Mouse (Mus musculus): Measurements from ENCODE around the gene Men1. TPM values are rescaled to one million over a fixed set of nuclear protein-coding genes. Genes with fewer than 3 reads are reported as not detected.
"Not testable (repeated sequence)": the region's sequence is repeated elsewhere in the genome, so short reads cannot be mapped to it uniquely, and the experiment has no call there.

Men1 gene
- polyA plus RNA-seq (2012; rRNA removed) = 84.1 and 85.5 TPM in 2 replicates

GRCm38 (mm10) chr19:6334673-6335457 is at the start of gene Men1:
Gene Men1, plus strand, starts transcription at chr19:6334979.
- Histone ChIP-seq H3K4me1 (ENCODE audit: control insufficient read depth, insufficient read depth, low read length) (peaks cover 12% of the 10 kb centered on the region), H3K27me3 (ENCODE audit: control insufficient read depth, insufficient read depth, low read length) (no peaks in the 10 kb centered on the region), H3K27ac (ENCODE audit: insufficient read depth, low read length) (peak within 1 kb of the TSS; percentile 53), H3K4me3 (replicated peaks; ENCODE audit: insufficient read depth, low read depth, low read length) (peak within 1 kb of the TSS; percentile 68)
- WGBS = under 1% methylated on average over 41 of the region's 43 CpGs
- 0 out of 2 replicates have a peak, but pooled peaks have one; percentile 14 for TF ChIP-seq CTCF (IDR thresholded peaks at IDR 0.05; ENCODE audit: borderline replicate concordance, insufficient read depth, low read depth, low read length)
- peak; percentile 48; the same call in 1 of the 2 replicates for TF ChIP-seq POLR2A (IDR thresholded peaks at IDR 0.05; ENCODE audit: borderline replicate concordance, insufficient read depth, low read length)
- peak; percentile 93 to 97 for DNase-seq

- WGBS = 50% methylated on average over 8 of the region's 8 CpGs
- Histone ChIP-seq H3K27ac (ENCODE audit: insufficient read depth, low read length) (peak overlapping the region; percentile 80), H3K4me1 (ENCODE audit: control insufficient read depth, insufficient read depth, low read length) (peaks cover 75% of the 10 kb centered on the region), H3K4me3 (replicated peaks; ENCODE audit: insufficient read depth, low read depth, low read length) (no peak overlapping the region), H3K27me3 (ENCODE audit: control insufficient read depth, insufficient read depth, low read length) (no peaks in the 10 kb centered on the region)
- DNase-seq = no peak
- TF ChIP-seq CTCF (IDR thresholded peaks at IDR 0.05; ENCODE audit: borderline replicate concordance, insufficient read depth, low read depth, low read length) = no peak
- TF ChIP-seq POLR2A (IDR thresholded peaks at IDR 0.05; ENCODE audit: borderline replicate concordance, insufficient read depth, low read length) = no peak
Measured at GRCm38 (mm10) chr19:6285226-6285625, 49.6 kb upstream of the Men1 start.

- peak in 1 of 2 experiments; percentile 42 for DNase-seq
- Histone ChIP-seq H3K4me1 (ENCODE audit: control insufficient read depth, insufficient read depth, low read length) (peaks cover 72% of the 10 kb centered on the region), H3K4me3 (replicated peaks; ENCODE audit: insufficient read depth, low read depth, low read length) (no peak overlapping the region), H3K27ac (ENCODE audit: insufficient read depth, low read length) (peak overlapping the region; percentile 80), H3K27me3 (ENCODE audit: control insufficient read depth, insufficient read depth, low read length) (no peaks in the 10 kb centered on the region)
- TF ChIP-seq CTCF (IDR thresholded peaks at IDR 0.05; ENCODE audit: borderline replicate concordance, insufficient read depth, low read depth, low read length) (no peak), POLR2A (IDR thresholded peaks at IDR 0.05; ENCODE audit: borderline replicate concordance, insufficient read depth, low read length) (no peak)
- WGBS = 41% methylated on average over 7 of the region's 7 CpGs
Measured at GRCm38 (mm10) chr19:6285632-6286433, 48.9 kb upstream of the Men1 start.

- Histone ChIP-seq H3K27me3 (ENCODE audit: control insufficient read depth, insufficient read depth, low read length) (no peaks in the 10 kb centered on the region), H3K27ac (ENCODE audit: insufficient read depth, low read length) (peak overlapping the region; percentile 80), H3K4me3 (replicated peaks; ENCODE audit: insufficient read depth, low read depth, low read length) (no peak overlapping the region), H3K4me1 (ENCODE audit: control insufficient read depth, insufficient read depth, low read length) (peaks cover 73% of the 10 kb centered on the region)
- WGBS = 16% methylated on average over 19 of the region's 19 CpGs
- TF ChIP-seq POLR2A (IDR thresholded peaks at IDR 0.05; ENCODE audit: borderline replicate concordance, insufficient read depth, low read length) = no peak
- no peak for TF ChIP-seq CTCF (IDR thresholded peaks at IDR 0.05; ENCODE audit: borderline replicate concordance, insufficient read depth, low read depth, low read length)
- peak; percentile 73 to 79 for DNase-seq
Measured at GRCm38 (mm10) chr19:6286434-6287401, 48.1 kb upstream of the Men1 start.

GRCm38 (mm10) chr19:6288236-6288894 is 46.4 kb upstream of the Men1 start:
- peak overlapping the region; percentile 80 for H3K27ac ChIP-seq (ENCODE audit: insufficient read depth, low read length)
- 61% methylated on average over 13 of the region's 13 CpGs for WGBS
- H3K4me3 ChIP-seq (replicated peaks; ENCODE audit: insufficient read depth, low read depth, low read length) = no peak overlapping the region
- TF ChIP-seq CTCF (IDR thresholded peaks at IDR 0.05; ENCODE audit: borderline replicate concordance, insufficient read depth, low read depth, low read length) = no peak
- no peak for DNase-seq
- peaks cover 80% of the 10 kb centered on the region for H3K4me1 ChIP-seq (ENCODE audit: control insufficient read depth, insufficient read depth, low read length)
- no peaks in the 10 kb centered on the region for H3K27me3 ChIP-seq (ENCODE audit: control insufficient read depth, insufficient read depth, low read length)

GRCm38 (mm10) chr19:6289696-6290238 is 45.0 kb upstream of the Men1 start:
- peak overlapping the region; percentile 64 for H3K27ac ChIP-seq (ENCODE audit: insufficient read depth, low read length)
- peaks cover 69% of the 10 kb centered on the region for H3K4me1 ChIP-seq (ENCODE audit: control insufficient read depth, insufficient read depth, low read length)
- TF ChIP-seq POLR2A (IDR thresholded peaks at IDR 0.05; ENCODE audit: borderline replicate concordance, insufficient read depth, low read length) = no peak
- no peak for TF ChIP-seq CTCF (IDR thresholded peaks at IDR 0.05; ENCODE audit: borderline replicate concordance, insufficient read depth, low read depth, low read length)
- 59% methylated on average over 14 of the region's 14 CpGs for WGBS
- H3K27me3 ChIP-seq (ENCODE audit: control insufficient read depth, insufficient read depth, low read length) = no peaks in the 10 kb centered on the region
- DNase-seq = no peak
- H3K4me3 ChIP-seq (replicated peaks; ENCODE audit: insufficient read depth, low read depth, low read length) = no peak overlapping the region

- not testable (repeated sequence) for H3K4me3 ChIP-seq (replicated peaks; ENCODE audit: insufficient read depth, low read depth, low read length); DNase-seq; H3K27me3 ChIP-seq (ENCODE audit: control insufficient read depth, insufficient read depth, low read length)
- WGBS = 73% methylated on average over 6 of the region's 6 CpGs
- Histone ChIP-seq H3K4me1 (ENCODE audit: control insufficient read depth, insufficient read depth, low read length) (peaks cover 60% of the 10 kb centered on the region), H3K27ac (ENCODE audit: insufficient read depth, low read length) (peak overlapping the region; percentile 83; the same call in 1 of the 2 replicates)
Measured at GRCm38 (mm10) chr19:6290720-6291116, 44.1 kb upstream of the Men1 start.

Data from cerebellum, adult 2 months (tissue).